Mouse (Mus musculus): Measurements from ENCODE around the gene Mrnip. TPM values are rescaled to one million over a fixed set of nuclear protein-coding genes. Genes with fewer than 3 reads are reported as not detected.
A peak's percentile ranks its signal among the peaks of the same experiment; 100 is the strongest.

The Mrnip gene
- polyA plus RNA-seq, 1 experiment from 2014 or later, result 38.1 TPM

GRCm38 (mm10) chr11:50211322-50212059 lies 37.2 kb downstream of the Mrnip start:
- peak overlapping the region; percentile 87 for H3K4me3 ChIP-seq
- peak overlapping the region; percentile 57 for H3K4me2 ChIP-seq
- no peaks in the 10 kb centered on the region for H3K9me3 ChIP-seq
- peaks cover 38% of the 10 kb centered on the region for H3K4me1 ChIP-seq
- peaks cover 15% of the 10 kb centered on the region for H3K36me3 ChIP-seq (replicated peaks)
- 80% methylated on average over 3 of the region's 3 CpGs for WGBS
- peak overlapping the region; percentile 97 for H3K27ac ChIP-seq
- ATAC-seq (replicated peaks), result no peak
- H3K9ac ChIP-seq, result peak overlapping the region; percentile 95; the same call in 1 of the 2 replicates
- no peaks in the 10 kb centered on the region for H3K27me3 ChIP-seq (replicated peaks)

DNA sequence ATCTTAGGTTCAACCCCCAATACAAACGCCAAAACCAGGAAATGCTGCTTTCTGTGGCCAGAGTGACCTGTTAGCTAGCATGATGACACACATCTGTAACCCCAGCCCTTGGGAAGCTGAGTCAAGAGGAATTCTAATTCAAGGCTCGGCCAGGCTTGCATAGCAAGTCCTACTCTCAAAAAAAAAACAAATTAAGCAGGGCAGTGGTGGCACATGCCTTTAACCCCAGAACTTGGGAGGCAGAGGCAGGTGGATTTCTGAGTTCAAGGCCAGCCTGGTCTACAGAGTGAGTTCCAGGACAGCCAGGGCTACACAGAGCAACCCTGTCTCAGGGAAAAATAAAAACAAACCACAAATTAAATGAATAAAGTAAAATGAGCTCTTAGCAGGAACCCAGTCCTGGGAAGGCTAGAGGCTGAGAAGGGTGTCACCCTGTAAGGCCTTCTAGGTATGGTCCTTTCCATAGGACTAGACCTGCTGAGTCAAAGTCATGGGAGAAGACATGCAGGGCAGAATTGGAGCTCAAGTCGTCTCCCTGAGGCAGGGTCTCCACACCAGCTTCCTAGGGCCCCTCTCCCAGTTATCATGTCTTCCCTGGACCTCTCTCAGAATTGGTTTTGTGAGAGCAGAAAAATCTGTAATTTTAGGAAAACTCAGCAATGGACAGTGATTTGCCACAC lies 38.0 kb downstream of the Mrnip start:
- no peak overlapping the region for H3K4me3 ChIP-seq
- no peak overlapping the region for H3K4me2 ChIP-seq
- 71% methylated on average over 3 of the region's 3 CpGs for WGBS
- H3K9me3 ChIP-seq, result no peaks in the 10 kb centered on the region
- H3K27me3 ChIP-seq (replicated peaks), result no peaks in the 10 kb centered on the region
- H3K9ac ChIP-seq, result no peak overlapping the region
- H3K4me1 ChIP-seq, result peaks cover 38% of the 10 kb centered on the region
- ATAC-seq (replicated peaks), result no peak
- H3K27ac ChIP-seq, result no peak overlapping the region
- H3K36me3 ChIP-seq (replicated peaks), result peaks cover 8% of the 10 kb centered on the region

DNA sequence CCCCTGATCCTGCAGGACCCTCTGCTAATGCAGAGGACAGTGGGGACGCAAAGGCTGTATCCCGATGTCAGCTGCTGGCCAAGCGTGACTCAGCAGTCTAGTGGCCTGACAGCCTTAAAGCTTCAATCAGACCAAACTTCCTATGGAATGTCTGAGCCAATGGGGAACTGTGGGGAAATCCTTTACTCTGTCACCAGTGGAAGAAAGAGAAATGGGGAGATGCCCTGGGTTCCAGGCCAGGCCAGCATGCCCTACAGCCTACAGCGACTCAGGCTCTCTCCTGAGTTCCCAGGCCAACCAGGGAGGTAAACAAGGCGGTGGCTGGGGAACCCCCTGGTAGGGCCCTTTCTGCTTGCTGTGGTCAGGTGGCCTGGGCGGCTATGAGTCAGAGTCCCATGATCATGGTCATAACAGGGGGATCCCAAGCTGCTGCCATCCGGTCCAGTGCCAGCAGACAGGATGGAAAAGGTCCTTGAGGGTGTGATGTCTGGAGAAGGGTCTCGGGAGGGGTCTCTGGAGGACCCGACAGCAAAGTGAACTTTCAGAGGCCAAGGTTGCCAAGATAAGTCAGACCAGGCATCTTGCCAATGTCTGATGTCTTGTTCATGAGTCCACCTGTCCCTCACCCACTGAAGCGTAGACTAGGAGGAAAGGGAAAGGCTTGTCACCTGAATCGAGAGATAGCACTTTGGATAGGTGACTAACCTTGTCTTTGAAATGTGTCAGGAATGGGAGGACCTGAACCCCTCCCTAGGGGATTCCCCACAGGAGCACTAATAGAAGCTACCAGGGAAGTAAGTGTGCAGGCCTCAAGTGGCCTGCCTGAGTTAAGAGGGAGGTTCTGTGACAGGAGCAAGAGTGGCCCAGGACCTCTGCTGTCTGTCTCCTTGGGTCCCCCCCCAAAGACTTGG lies 38.9 kb downstream of the Mrnip start:
- Histone ChIP-seq H3K36me3 (replicated peaks) (no peaks in the 10 kb centered on the region), H3K9ac (no peak overlapping the region), H3K9me3 (no peaks in the 10 kb centered on the region), H3K4me3 (no peak overlapping the region), H3K4me2 (no peak overlapping the region), H3K27me3 (replicated peaks) (no peaks in the 10 kb centered on the region), H3K4me1 (peaks cover 35% of the 10 kb centered on the region), H3K27ac (no peak overlapping the region)
- no peak for ATAC-seq (replicated peaks)
- 66% methylated on average over 11 of the region's 11 CpGs for WGBS

DNA sequence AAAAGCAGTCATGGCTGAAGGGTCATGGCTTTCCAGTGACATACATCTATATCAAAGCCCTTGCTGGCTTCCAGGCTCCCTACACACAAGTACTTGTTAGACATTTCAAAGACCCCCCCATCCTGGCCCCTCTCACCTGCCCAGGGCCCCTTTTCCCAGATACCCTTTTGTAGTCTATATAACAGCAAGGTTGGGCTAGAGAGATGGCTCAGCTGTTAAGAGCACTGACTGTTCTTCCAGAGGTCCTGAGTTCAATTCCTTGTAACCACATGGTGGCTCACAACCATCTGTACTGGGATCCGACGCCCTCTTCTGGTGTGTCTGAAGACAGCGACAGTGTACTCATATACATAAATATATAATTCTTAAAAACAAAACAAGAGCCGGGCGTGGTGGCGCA lies 40.4 kb downstream of the Mrnip start:
- Histone ChIP-seq H3K9me3 (no peaks in the 10 kb centered on the region), H3K9ac (no peak overlapping the region), H3K4me1 (peaks cover 25% of the 10 kb centered on the region), H3K4me2 (no peak overlapping the region), H3K36me3 (replicated peaks) (no peaks in the 10 kb centered on the region), H3K27me3 (replicated peaks) (no peaks in the 10 kb centered on the region), H3K27ac (no peak overlapping the region), H3K4me3 (no peak overlapping the region)
- no peak for ATAC-seq (replicated peaks)
- 96% methylated on average over 6 of the region's 6 CpGs for WGBS

- H3K27ac ChIP-seq, result 0 out of 2 replicates have a peak overlapping the region, but pooled peaks have one; percentile 22
Observed at GRCm38 (mm10) chr11:50215633-50216032, 41.4 kb downstream of the Mrnip start.

GRCm38 (mm10) chr11:50216724-50217366 lies 42.6 kb downstream of the Mrnip start:
- Histone ChIP-seq H3K36me3 (replicated peaks) (no peaks in the 10 kb centered on the region), H3K9me3 (no peaks in the 10 kb centered on the region), H3K4me3 (no peak overlapping the region), H3K4me1 (peaks cover 19% of the 10 kb centered on the region), H3K27me3 (replicated peaks) (no peaks in the 10 kb centered on the region), H3K9ac (no peak overlapping the region), H3K4me2 (no peak overlapping the region), H3K27ac (no peak overlapping the region)
- WGBS, result 87% methylated on average over 4 of the region's 4 CpGs
- no peak for ATAC-seq (replicated peaks)

More at GRCm38 (mm10) chr11:50215633-50216032, 41.4 kb downstream of the Mrnip start:
- Histone ChIP-seq H3K4me1 (peaks cover 25% of the 10 kb centered on the region), H3K27me3 (replicated peaks) (no peaks in the 10 kb centered on the region), H3K4me3 (no peak overlapping the region), H3K4me2 (peak overlapping the region; percentile 19; the same call in 1 of the 2 replicates), H3K9me3 (no peaks in the 10 kb centered on the region), H3K36me3 (replicated peaks) (no peaks in the 10 kb centered on the region), H3K9ac (no peak overlapping the region)
- WGBS, result 24% methylated on average over 9 of the region's 9 CpGs
- ATAC-seq (replicated peaks), result no peak

DNA sequence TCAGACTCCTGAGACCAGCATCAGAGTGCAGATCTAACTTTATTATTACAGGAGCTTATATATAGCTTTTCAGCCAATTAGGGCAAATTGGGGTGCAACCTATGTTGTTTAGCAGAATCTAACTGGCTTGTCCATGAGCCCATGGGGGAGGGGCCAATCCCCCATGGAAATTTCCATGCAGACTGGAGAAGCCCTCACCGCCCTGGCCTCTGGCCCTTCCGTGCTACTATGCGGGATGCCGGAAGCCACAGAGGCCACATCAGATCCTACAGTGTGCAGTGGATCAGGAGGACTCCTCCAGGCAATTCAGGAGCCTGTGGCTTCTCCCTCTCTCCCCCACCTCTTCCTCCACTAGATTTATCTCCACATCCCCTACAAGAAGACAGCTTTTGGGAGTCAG lies 43.6 kb downstream of the Mrnip start:
- peaks cover 24% of the 10 kb centered on the region for H3K4me1 ChIP-seq
- no peaks in the 10 kb centered on the region for H3K9me3 ChIP-seq
- no peak overlapping the region for H3K4me3 ChIP-seq
- no peaks in the 10 kb centered on the region for H3K27me3 ChIP-seq (replicated peaks)
- WGBS, result 65% methylated on average over 4 of the region's 4 CpGs
- no peak overlapping the region for H3K9ac ChIP-seq
- no peak for ATAC-seq (replicated peaks)
- H3K4me2 ChIP-seq, result no peak overlapping the region
- no peak overlapping the region for H3K27ac ChIP-seq
- H3K36me3 ChIP-seq (replicated peaks), result no peaks in the 10 kb centered on the region

GRCm38 (mm10) chr11:50219833-50220232 lies 45.6 kb downstream of the Mrnip start:
- H3K4me1 ChIP-seq, result peaks cover 29% of the 10 kb centered on the region
- no peak overlapping the region for H3K9ac ChIP-seq
- H3K4me3 ChIP-seq, result no peak overlapping the region
- no peak overlapping the region for H3K27ac ChIP-seq
- H3K4me2 ChIP-seq, result no peak overlapping the region
- no peaks in the 10 kb centered on the region for H3K36me3 ChIP-seq (replicated peaks)
- H3K9me3 ChIP-seq, result no peaks in the 10 kb centered on the region
- ATAC-seq (replicated peaks), result no peak
- no peaks in the 10 kb centered on the region for H3K27me3 ChIP-seq (replicated peaks)
- WGBS, result 53% methylated on average over 2 of the region's 2 CpGs

GRCm38 (mm10) chr11:50222559-50223276 lies 48.5 kb downstream of the Mrnip start:
- no peaks in the 10 kb centered on the region for H3K36me3 ChIP-seq (replicated peaks)
- no peaks in the 10 kb centered on the region for H3K27me3 ChIP-seq (replicated peaks)
- no peak overlapping the region for H3K4me3 ChIP-seq
- no peak overlapping the region for H3K27ac ChIP-seq
- H3K9ac ChIP-seq, result no peak overlapping the region
- WGBS, result 40% methylated on average over 7 of the region's 7 CpGs
- ATAC-seq (replicated peaks), result no peak
- no peaks in the 10 kb centered on the region for H3K9me3 ChIP-seq
- H3K4me2 ChIP-seq, result peak overlapping the region; percentile 88
- H3K4me1 ChIP-seq, result peaks cover 39% of the 10 kb centered on the region

DNA sequence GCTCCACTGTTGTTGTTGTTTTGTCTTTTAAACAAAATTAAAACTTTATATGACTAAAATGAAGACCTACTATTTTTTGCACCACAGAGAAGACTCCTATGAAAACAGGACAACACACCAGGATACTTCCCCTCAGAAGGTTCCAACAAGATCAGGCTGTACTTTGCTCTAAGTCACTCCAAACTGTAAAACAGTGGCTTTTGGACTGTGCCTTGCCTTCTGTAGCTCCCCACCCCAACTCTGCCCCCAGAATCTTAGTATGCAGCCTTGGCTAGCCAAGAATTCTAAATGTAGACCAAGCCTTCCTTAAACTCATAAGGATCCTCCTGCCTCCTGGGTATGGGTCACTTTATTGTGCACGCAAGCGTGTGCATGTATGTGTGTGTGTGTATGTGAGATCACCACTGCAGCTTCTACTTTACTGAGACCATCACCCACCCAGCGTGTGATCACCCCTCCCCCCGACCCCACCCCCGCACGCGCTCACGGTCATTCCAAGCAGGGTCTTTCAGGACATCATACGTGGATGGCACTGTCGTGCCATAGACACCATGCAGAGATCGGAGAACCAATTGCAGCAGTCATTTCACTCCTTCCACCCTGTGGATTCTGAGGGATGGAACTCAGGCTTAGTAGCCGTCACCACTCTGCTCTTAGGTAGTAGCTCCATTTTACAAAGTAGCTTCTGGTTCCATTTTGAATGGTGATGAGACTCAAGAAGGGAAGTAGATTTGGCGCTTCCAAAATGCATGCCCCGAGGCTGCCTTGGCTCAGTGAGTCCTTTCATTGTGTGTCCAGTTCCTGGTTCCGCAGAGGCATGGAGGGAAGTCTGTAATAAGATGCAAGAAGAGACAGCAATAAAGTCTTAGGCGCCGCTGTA lies 49.8 kb downstream of the Mrnip start:
- Histone ChIP-seq H3K4me3 (peak overlapping the region; percentile 90), H3K27me3 (replicated peaks) (no peaks in the 10 kb centered on the region), H3K27ac (peak overlapping the region; percentile 95), H3K36me3 (replicated peaks) (no peaks in the 10 kb centered on the region), H3K4me1 (peaks cover 48% of the 10 kb centered on the region), H3K9me3 (no peaks in the 10 kb centered on the region), H3K4me2 (peak overlapping the region; percentile 88), H3K9ac (peak overlapping the region; percentile 97)
- peak; percentile 25 for ATAC-seq (replicated peaks)
- 3% methylated on average over 17 of the region's 17 CpGs for WGBS

Measured in midbrain, embryonic 15.5 days (tissue).